Mouse (Mus musculus) cerebellum, adult (tissue): ENCODE results near the gene Patl2.
"Not testable (repeated sequence)": the region's sequence is repeated elsewhere in the genome, so short reads cannot be mapped to it uniquely, and the experiment has no call there.

Source experiments
- ATAC-seq: cut with Nextera tagmentation; 2 replicates; pipeline ENCODE4 v1.9.2; 2017; ENCODE audit warnings: mild to moderate bottlenecking, moderate library complexity, mixed read lengths; ENCODE audit not compliant: insufficient number of reproducible peaks, low FRiP score, low TSS enrichment

The Patl2 gene

GRCm38 (mm10) chr2:122186106-122186505 lies at the start of gene Patl2, which contains the start of gene Terb2:
Patl2 (minus strand) TSS chr2:122186189.
Terb2 (plus strand) TSS chr2:122186272.
- no peak for ATAC-seq

GRCm38 (mm10) chr2:122235425-122235824 lies 49.4 kb upstream of the Patl2 start:
- ATAC-seq: no peak

DNA sequence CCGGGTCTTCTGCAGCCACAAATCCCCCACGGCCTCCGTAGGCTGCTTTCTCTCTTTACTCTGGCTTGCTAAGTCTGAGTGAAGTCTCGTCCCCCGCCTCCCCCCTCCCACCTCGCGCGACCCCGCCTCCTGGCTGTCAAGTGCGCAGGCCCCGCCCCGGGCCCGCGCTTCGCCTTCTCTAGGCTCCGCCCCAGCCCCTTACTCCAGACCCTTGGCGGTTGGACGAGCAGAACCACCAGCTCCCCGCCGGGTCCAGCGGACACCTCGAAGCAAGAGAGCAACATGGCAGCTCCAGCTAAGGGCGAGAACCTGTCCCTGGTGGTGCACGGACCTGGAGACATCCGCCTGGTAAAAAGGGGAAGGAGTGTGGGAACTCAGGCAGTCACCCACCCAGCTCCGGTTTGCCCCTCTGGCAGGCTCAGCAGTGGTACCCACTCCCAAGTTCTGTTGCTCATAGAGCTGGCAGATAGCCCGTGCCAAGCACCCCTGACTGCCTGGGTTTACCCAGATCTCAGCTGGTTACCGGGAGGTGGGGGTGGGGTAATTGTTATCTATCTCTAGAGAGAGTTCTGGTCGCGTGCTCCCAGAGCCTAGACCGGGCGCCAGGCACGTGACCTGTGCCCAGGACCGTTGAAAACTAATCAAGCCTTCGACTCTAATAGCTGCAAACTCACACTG lies 48.8 kb upstream of the Patl2 start, which contains the start of gene Sord:
Gene Sord, plus strand, starts transcription at position 139 of the 678 bp plus-strand sequence.
- ATAC-seq: peak; percentile 67

- ATAC-seq: peak; percentile 59; the same call in 1 of the 2 replicates
Measured at GRCm38 (mm10) chr2:122233759-122234557, 48.0 kb upstream of the Patl2 start.

- no peak for ATAC-seq
Measured at GRCm38 (mm10) chr2:122233341-122233740, 47.4 kb upstream of the Patl2 start.

GRCm38 (mm10) chr2:122231616-122232015 lies 45.6 kb upstream of the Patl2 start:
- ATAC-seq: no peak

DNA sequence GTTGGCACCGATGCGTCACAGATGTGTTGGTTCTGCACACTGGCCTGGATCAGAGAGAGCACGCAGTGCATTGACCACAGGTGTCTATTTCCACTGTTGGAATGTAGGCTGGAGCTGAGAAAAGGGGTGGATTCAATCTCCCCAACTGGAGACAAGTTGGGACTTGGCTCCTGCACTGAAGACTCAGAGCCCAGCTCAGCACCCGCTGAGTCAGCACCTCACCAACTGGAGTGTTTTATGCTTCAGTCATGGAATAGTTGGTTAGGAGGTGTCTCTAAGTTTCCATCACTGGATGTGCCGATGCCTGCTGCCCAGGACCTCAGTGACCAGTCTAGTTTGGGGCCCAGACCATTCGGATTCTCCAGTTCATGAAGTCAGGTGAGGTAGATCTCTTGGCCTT lies 44.4 kb upstream of the Patl2 start:
- ATAC-seq: no peak

DNA sequence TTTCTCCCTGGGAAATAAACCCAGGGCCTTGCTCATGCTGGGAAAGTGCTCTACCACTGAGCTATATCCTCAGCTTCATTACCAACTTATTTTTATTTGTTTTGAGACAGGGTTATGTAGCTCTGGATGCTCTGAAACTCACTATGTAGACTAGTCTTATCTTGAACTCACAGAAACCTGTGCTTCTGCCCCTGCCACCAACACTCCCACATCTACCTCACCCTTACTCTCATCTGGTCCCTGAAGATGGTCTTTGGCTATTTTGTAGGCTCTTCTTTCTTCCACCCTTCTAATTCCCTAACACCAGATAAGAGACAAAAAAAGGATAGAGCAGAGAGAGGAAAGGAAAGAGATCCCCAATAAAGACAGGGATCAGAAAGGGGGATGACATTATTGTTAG lies 37.7 kb upstream of the Patl2 start:
- ATAC-seq: no peak

DNA sequence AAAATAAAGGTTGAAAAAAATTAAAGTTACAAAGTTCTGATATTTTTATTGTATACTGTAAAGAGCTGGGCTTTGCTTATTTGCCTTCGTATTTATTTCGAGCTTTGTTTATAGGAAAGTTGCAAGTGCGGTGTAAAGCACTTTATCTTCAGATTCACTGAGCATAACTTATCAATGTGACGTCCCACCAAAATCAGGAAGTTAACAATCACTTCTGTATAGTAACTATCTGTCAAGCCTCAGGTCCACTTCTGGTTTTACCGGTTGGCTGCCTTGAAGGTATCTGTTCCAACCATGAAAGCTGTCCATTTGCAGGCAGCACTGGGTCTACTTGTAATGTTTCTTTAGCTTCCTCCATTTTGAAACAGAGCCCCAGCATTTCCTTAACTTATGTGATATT lies 36.3 kb upstream of the Patl2 start:
- ATAC-seq: no peak

GRCm38 (mm10) chr2:122221798-122222197 lies 35.8 kb upstream of the Patl2 start:
- no peak for ATAC-seq

- no peak for ATAC-seq
Measured at GRCm38 (mm10) chr2:122221378-122221777, 35.4 kb upstream of the Patl2 start.

GRCm38 (mm10) chr2:122218234-122218633 lies 32.2 kb upstream of the Patl2 start:
- no peak for ATAC-seq

- ATAC-seq: not testable (repeated sequence)
Measured at GRCm38 (mm10) chr2:122217075-122217474, 31.1 kb upstream of the Patl2 start.

GRCm38 (mm10) chr2:122210534-122211228 lies 24.7 kb upstream of the Patl2 start:
- ATAC-seq: no peak

DNA sequence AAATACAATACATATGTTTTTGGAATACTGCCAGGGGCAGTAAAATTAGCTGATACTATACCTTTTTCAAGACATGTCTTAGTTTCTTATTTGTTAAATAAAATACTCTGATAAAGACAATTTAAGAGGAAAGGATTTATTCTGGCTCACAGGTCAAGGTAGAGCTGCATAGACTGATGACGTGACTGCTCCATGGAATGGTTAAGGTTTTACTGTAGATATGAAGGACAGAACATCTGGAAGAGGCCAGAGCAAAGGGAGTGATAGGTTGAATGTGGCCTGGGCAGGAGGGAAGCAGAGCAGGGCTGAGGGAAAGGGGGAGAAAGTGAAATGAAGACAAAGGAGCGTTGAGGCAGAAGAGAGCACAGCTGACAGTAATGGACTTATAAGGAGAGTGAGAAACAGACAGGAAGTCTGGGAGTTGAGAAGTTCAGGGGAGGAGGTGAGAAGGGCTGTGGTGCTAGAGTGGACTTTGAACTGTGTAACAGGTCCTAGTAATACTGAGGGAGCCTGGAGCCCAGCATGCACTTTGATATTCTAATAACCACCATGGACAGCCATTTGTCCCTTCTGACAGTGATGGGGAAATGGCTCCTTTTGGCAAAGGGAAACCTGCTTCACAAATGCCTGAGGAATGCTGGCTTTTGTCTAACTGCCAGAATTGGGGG lies 20.6 kb upstream of the Patl2 start:
- no peak for ATAC-seq

DNA sequence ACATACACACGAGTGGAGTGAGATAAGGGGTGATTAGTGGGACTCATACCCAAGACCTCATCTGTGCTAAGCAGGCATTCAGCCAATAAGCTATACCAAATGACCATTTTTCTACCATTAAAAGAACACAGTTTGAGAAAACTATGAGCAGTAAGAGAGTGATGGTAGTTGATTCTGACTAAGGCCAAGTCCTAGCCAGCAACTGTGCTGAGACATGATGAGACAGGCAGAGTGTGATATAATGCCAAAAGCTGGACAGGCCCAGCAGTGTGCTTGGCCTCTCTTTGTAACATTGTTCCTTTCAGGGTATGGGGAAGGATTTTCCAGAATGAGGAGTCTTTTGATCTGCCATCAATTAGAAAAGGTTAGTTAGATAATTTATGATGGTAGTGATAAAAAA lies 15.5 kb upstream of the Patl2 start:
- ATAC-seq: no peak

- peak; percentile 75 for ATAC-seq
Measured at GRCm38 (mm10) chr2:122194509-122194929, 8.5 kb upstream of the Patl2 start.

- no peak for ATAC-seq
Measured at GRCm38 (mm10) chr2:122191849-122192248, 5.9 kb upstream of the Patl2 start.

- ATAC-seq: no peak
Measured at GRCm38 (mm10) chr2:122186751-122187150, 762 bp upstream of the Patl2 start.

DNA sequence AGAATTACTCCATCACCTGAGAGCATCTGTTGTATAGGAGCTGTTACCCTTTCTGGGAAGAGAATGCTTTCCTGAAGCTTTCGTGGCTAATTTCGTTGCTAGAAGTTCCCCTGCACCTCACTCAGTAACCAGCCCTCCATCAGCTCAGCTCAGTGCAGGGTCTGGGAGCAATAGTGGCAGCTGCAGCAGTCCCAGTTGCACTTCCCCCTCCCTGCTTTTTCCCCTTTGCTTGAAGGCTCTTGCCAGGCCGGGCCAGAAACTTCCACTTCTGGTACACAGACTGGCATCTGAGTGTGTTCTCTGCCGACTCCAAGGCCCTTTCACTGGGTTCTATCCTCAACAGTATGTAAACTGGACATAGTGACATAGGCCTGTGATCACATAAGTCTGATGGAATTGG lies 903 bp downstream of the Patl2 start:
- ATAC-seq: no peak
